Mouse (Mus musculus) cerebellum, postnatal 10 days (tissue): ENCODE measurements at regions not wholly inside any gene's neighbourhood (a gene's known extent, or its start where the extent isn't known, plus 50 kb on each side); places are given as distances from the start of the nearest gene placed in this dataset.

ENCODE experiments used
- DNase-seq, 2 experiments: peaks; one replicate each; pipeline ENCODE4 v3.0.0; 2021; ENCODE audit warnings: mixed read lengths in 2 of 2

- DNase-seq: peak; percentile 6 to 11
Measured at GRCm38 (mm10) chr4:66478601-66479217, 74.3 kb upstream of the Astn2 start.
